Mouse (Mus musculus) liver, postnatal 0 days (tissue): ENCODE measurements around the gene Gm20388.

ENCODE experiments used
- CTCF ChIP-seq: sonication (generic); IDR thresholded peaks from 2 replicates; pipeline ENCODE4 v1.5.1; 2016; ENCODE audit warnings: antibody characterized with exemption, low read depth
- EP300 ChIP-seq: IDR thresholded peaks from 2 replicates; pipeline ENCODE4 v1.6.1; 2016; ENCODE audit warnings: antibody characterized with exemption, low read depth, mild to moderate bottlenecking

GRCm38 (mm10) chr8:120343582-120343981, 432.9 kb downstream of the Gm20388 start:
- no peak for TF ChIP-seq CTCF
- 0 out of 2 replicates have a peak, but pooled peaks have one; percentile 22 for TF ChIP-seq EP300
